Mouse (Mus musculus): Measurements from ENCODE around the gene Sapcd1.

- TF ChIP-seq USF1 (IDR thresholded peaks at IDR 0.05; ENCODE audit: low read depth): no peak
- no peak for TF ChIP-seq MYOG (IDR thresholded peaks at IDR 0.05; ENCODE audit: control insufficient read depth in 1 of 3, insufficient read depth in 1 of 3, insufficient read length in 2 of 3, low read depth in 2 of 3)
- TF ChIP-seq POLR2AphosphoS2 (IDR thresholded peaks at IDR 0.05; ENCODE audit: insufficient read length, low read depth): no peak
- TF ChIP-seq SRF (IDR thresholded peaks at IDR 0.05; ENCODE audit: control insufficient read depth, insufficient read length, low read depth): no peak
- TF ChIP-seq MYOD1 (IDR thresholded peaks at IDR 0.05; ENCODE audit: control insufficient read depth in 1 of 3, insufficient read length in 2 of 3, low read depth in 2 of 3): no peak
- no peak for TF ChIP-seq POLR2A (IDR thresholded peaks at IDR 0.05; ENCODE audit: insufficient read length, low read depth)
- no peak for TF ChIP-seq TCF12 (IDR thresholded peaks at IDR 0.05; ENCODE audit: insufficient read depth, poor library complexity, severe bottlenecking)
- TF ChIP-seq E2F4 (IDR thresholded peaks at IDR 0.05; ENCODE audit: insufficient read depth): no peak
- TF ChIP-seq CEBPB (IDR thresholded peaks at IDR 0.05; ENCODE audit: insufficient read depth, poor library complexity, severe bottlenecking): no peak
- TF ChIP-seq MAX (IDR thresholded peaks at IDR 0.05; ENCODE audit: low read depth): no peak
- no peak for TF ChIP-seq REST (IDR thresholded peaks at IDR 0.05; ENCODE audit: insufficient read depth, insufficient read length)
- no peak for TF ChIP-seq TCF3 (IDR thresholded peaks at IDR 0.05; ENCODE audit: insufficient read length, low read depth)
Measured at GRCm38 (mm10) chr17:35048149-35048931, 20.5 kb upstream of the Sapcd1 start.

Data from myocyte (in vitro differentiated cells).